Mouse (Mus musculus): Measurements from ENCODE around the gene Coq10a. TPM values are rescaled to one million over a fixed set of nuclear protein-coding genes. Genes with fewer than 3 reads are reported as not detected.
A peak's percentile ranks its signal among the peaks of the same experiment; 100 is the strongest.

The Coq10a gene
- polyA plus RNA-seq, 2 experiments, result 4.7 to 7.7 TPM

GRCm38 (mm10) chr10:128403931-128404330, 35.1 kb upstream of the Coq10a start:
- 74% methylated on average over 7 of the region's 7 CpGs for WGBS (ENCODE audit: insufficient replicate concordance)
- Histone ChIP-seq H3K4me3 (ENCODE audit: insufficient read depth in 1 of 2, low read depth in 2 of 2, low read length in 2 of 2) (no peak overlapping the region), H3K27ac (no peak overlapping the region), H3K27me3 (ENCODE audit: control insufficient read depth, insufficient read depth, low read length) (no peaks in the 10 kb centered on the region), H3K36me3 (replicated peaks; ENCODE audit: control insufficient read depth, insufficient read depth, low read depth) (no peaks in the 10 kb centered on the region; the same call in 1 of the 2 replicates), H3K9me3 (ENCODE audit: control insufficient read depth, low read length) (no peaks in the 10 kb centered on the region), H3K9ac (replicated peaks) (no peak overlapping the region), H3K4me1 (replicated peaks; ENCODE audit: control insufficient read depth in 2 of 2, insufficient read depth in 2 of 2, low read length in 1 of 2) (peaks cover 0 to 5% of the 10 kb centered on the region in 2 experiments; a peak in 1 of 4 replicates), H3K4me2 (ENCODE audit: low read depth) (no peak overlapping the region)
- DNase-seq (ENCODE audit: low read depth in 3 of 3, low spot score in 3 of 3), result no peak
- TF ChIP-seq EP300 (IDR thresholded peaks at IDR 0.05; ENCODE audit: low read depth) (no peak), CTCF (IDR thresholded peaks at IDR 0.05; ENCODE audit: low read depth) (no peak)
- ATAC-seq (ENCODE audit: insufficient read depth), result no peak

GRCm38 (mm10) chr10:128401638-128402037, 32.8 kb upstream of the Coq10a start:
- no peak overlapping the region for H3K27ac ChIP-seq
- no peak for ATAC-seq (ENCODE audit: insufficient read depth)
- no peak for DNase-seq (ENCODE audit: low read depth in 3 of 3, low spot score in 3 of 3)
- no peaks in the 10 kb centered on the region for H3K27me3 ChIP-seq (ENCODE audit: control insufficient read depth, insufficient read depth, low read length)
- no peak overlapping the region for H3K4me3 ChIP-seq (ENCODE audit: insufficient read depth in 1 of 2, low read depth in 2 of 2, low read length in 2 of 2)
- no peaks in the 10 kb centered on the region for H3K4me1 ChIP-seq (replicated peaks; ENCODE audit: control insufficient read depth in 2 of 2, insufficient read depth in 2 of 2, low read length in 1 of 2)
- no peak overlapping the region for H3K4me2 ChIP-seq (ENCODE audit: low read depth)
- TF ChIP-seq CTCF (IDR thresholded peaks at IDR 0.05; ENCODE audit: low read depth) (no peak), EP300 (IDR thresholded peaks at IDR 0.05; ENCODE audit: low read depth) (no peak)
- H3K36me3 ChIP-seq (replicated peaks; ENCODE audit: control insufficient read depth, insufficient read depth, low read depth), result no peaks in the 10 kb centered on the region; the same call in 1 of the 2 replicates
- H3K9me3 ChIP-seq (ENCODE audit: control insufficient read depth, low read length), result no peaks in the 10 kb centered on the region
- WGBS (ENCODE audit: insufficient replicate concordance), result 59% methylated on average over 9 of the region's 9 CpGs
- no peak overlapping the region for H3K9ac ChIP-seq (replicated peaks)

- DNase-seq (ENCODE audit: low read depth in 3 of 3, low spot score in 3 of 3) (no peak), ATAC-seq (ENCODE audit: insufficient read depth) (no peak)
- TF ChIP-seq CTCF (IDR thresholded peaks at IDR 0.05; ENCODE audit: low read depth), result no peak
- TF ChIP-seq EP300 (IDR thresholded peaks at IDR 0.05; ENCODE audit: low read depth), result no peak
- Histone ChIP-seq H3K27me3 (ENCODE audit: control insufficient read depth, insufficient read depth, low read length) (no peaks in the 10 kb centered on the region), H3K4me1 (replicated peaks; ENCODE audit: control insufficient read depth in 2 of 2, insufficient read depth in 2 of 2, low read length in 1 of 2) (no peaks in the 10 kb centered on the region; a peak in 1 of 4 replicates), H3K36me3 (replicated peaks; ENCODE audit: control insufficient read depth, insufficient read depth, low read depth) (no peaks in the 10 kb centered on the region; the same call in 1 of the 2 replicates), H3K9me3 (ENCODE audit: control insufficient read depth, low read length) (no peaks in the 10 kb centered on the region), H3K27ac (no peak within 1 kb of the TSS), H3K4me3 (ENCODE audit: insufficient read depth in 1 of 2, low read depth in 2 of 2, low read length in 2 of 2) (peak within 1 kb of the TSS; percentile 43 to 46), H3K4me2 (ENCODE audit: low read depth) (peak within 1 kb of the TSS; percentile 39), H3K9ac (replicated peaks) (no peak within 1 kb of the TSS)
- WGBS (ENCODE audit: insufficient replicate concordance), result 53% methylated on average over 2 of the region's 2 CpGs
Observed at GRCm38 (mm10) chr10:128401056-128401455, 32.3 kb upstream of the Coq10a start, which contains the start of gene Slc39a5. Gene Slc39a5, minus strand, starts transcription at chr10:128401229.

GRCm38 (mm10) chr10:128400338-128400737, 31.5 kb upstream of the Coq10a start:
- WGBS (ENCODE audit: insufficient replicate concordance), result 40% methylated on average over 5 of the region's 5 CpGs
- no peak for TF ChIP-seq CTCF (IDR thresholded peaks at IDR 0.05; ENCODE audit: low read depth)
- TF ChIP-seq EP300 (IDR thresholded peaks at IDR 0.05; ENCODE audit: low read depth), result no peak
- Histone ChIP-seq H3K27me3 (ENCODE audit: control insufficient read depth, insufficient read depth, low read length) (no peaks in the 10 kb centered on the region), H3K36me3 (replicated peaks; ENCODE audit: control insufficient read depth, insufficient read depth, low read depth) (no peaks in the 10 kb centered on the region), H3K9me3 (ENCODE audit: control insufficient read depth, low read length) (no peaks in the 10 kb centered on the region), H3K4me2 (ENCODE audit: low read depth) (peak overlapping the region; percentile 39), H3K4me3 (ENCODE audit: insufficient read depth in 1 of 2, low read depth in 2 of 2, low read length in 2 of 2) (peak overlapping the region; percentile 43 to 46), H3K9ac (replicated peaks) (no peak overlapping the region), H3K4me1 (replicated peaks; ENCODE audit: control insufficient read depth in 2 of 2, insufficient read depth in 2 of 2, low read length in 1 of 2) (no peaks in the 10 kb centered on the region; a peak in 1 of 4 replicates), H3K27ac (no peak overlapping the region)
- ATAC-seq (ENCODE audit: insufficient read depth) (peak; percentile 30; the same call in 1 of the 2 replicates), DNase-seq (ENCODE audit: low read depth in 3 of 3, low spot score in 3 of 3) (no peak)

- DNase-seq (ENCODE audit: low read depth in 3 of 3, low spot score in 3 of 3) (no peak), ATAC-seq (ENCODE audit: insufficient read depth) (no peak)
- Histone ChIP-seq H3K4me3 (ENCODE audit: insufficient read depth in 1 of 2, low read depth in 2 of 2, low read length in 2 of 2) (no peak overlapping the region), H3K9ac (replicated peaks) (no peak overlapping the region), H3K4me1 (replicated peaks; ENCODE audit: control insufficient read depth in 2 of 2, insufficient read depth in 2 of 2, low read length in 1 of 2) (no peaks in the 10 kb centered on the region; a peak in 1 of 4 replicates), H3K27ac (no peak overlapping the region), H3K4me2 (ENCODE audit: low read depth) (no peak overlapping the region), H3K27me3 (ENCODE audit: control insufficient read depth, insufficient read depth, low read length) (no peaks in the 10 kb centered on the region), H3K9me3 (ENCODE audit: control insufficient read depth, low read length) (no peaks in the 10 kb centered on the region), H3K36me3 (replicated peaks; ENCODE audit: control insufficient read depth, insufficient read depth, low read depth) (no peaks in the 10 kb centered on the region)
- WGBS (ENCODE audit: insufficient replicate concordance), result 62% methylated on average over 7 of the region's 7 CpGs
- TF ChIP-seq CTCF (IDR thresholded peaks at IDR 0.05; ENCODE audit: low read depth) (no peak), EP300 (IDR thresholded peaks at IDR 0.05; ENCODE audit: low read depth) (no peak)
Observed at GRCm38 (mm10) chr10:128397466-128397865, 28.7 kb upstream of the Coq10a start.
